Mouse (Mus musculus) embryonic facial prominence, embryonic 14.5 days (tissue): Measurements from ENCODE around the gene Wdsub1. TPM values are rescaled to one million over a fixed set of nuclear protein-coding genes. Genes with fewer than 3 reads are reported as not detected.

Source experiments
- ATAC-seq: fragments of 200-750 bp; cut with Nextera tagmentation; 2 replicates; pipeline ENCODE4 v1.8.0; 2017; ENCODE audit warnings: low read depth, moderate number of reproducible peaks, moderate TSS enrichment
- DNase-seq: peaks from one replicate; pipeline ENCODE4 v3.0.0-alpha.2; 2015; ENCODE audit warnings: low spot score
- H3K27ac ChIP-seq: fragments of 300-500 bp; sonication (generic); replicated peaks from 2 replicates; pipeline ENCODE4 v1.5.1; 2014; ENCODE audit warnings: low read depth, mild to moderate bottlenecking, low read length, moderate library complexity
- H3K27me3 ChIP-seq: fragments of 300-500 bp; sonication (generic); replicated peaks from 2 replicates; pipeline ENCODE4 v1.6.1; 2014; ENCODE audit warnings: low read length; ENCODE audit not compliant: control insufficient read depth, insufficient read depth
- H3K36me3 ChIP-seq: fragments of 300-500 bp; sonication (generic); 2 replicates; pipeline ENCODE4 v1.6.1; 2014; ENCODE audit warnings: low read length, mixed read lengths; ENCODE audit not compliant: control insufficient read depth, insufficient read depth
- H3K4me1 ChIP-seq: fragments of 300-500 bp; sonication (generic); 2 replicates; pipeline ENCODE4 v1.6.1; 2014; ENCODE audit warnings: antibody characterized with exemption, low read length; ENCODE audit not compliant: control insufficient read depth, insufficient read depth
- H3K4me2 ChIP-seq: fragments of 300-500 bp; sonication (generic); 2 replicates; pipeline ENCODE4 v1.6.1; 2014; ENCODE audit warnings: low read depth, mild to moderate bottlenecking, low read length, moderate library complexity, mixed read lengths
- H3K4me3 ChIP-seq: fragments of 300-500 bp; sonication (generic); 2 replicates; pipeline ENCODE4 v1.5.1; 2014; ENCODE audit warnings: low read depth, mild to moderate bottlenecking, low read length
- H3K9ac ChIP-seq: fragments of 300-500 bp; sonication (generic); 2 replicates; pipeline ENCODE4 v1.6.1; 2014; ENCODE audit warnings: low read depth, mild to moderate bottlenecking, low read length, moderate library complexity, mixed read lengths
- H3K9me3 ChIP-seq: fragments of 300-500 bp; sonication (generic); 2 replicates; pipeline ENCODE4 v1.6.1; 2016; ENCODE audit warnings: low read length; ENCODE audit not compliant: control insufficient read depth
- WGBS: fragments of 180-500 bp; shearing (Covaris S2); extraction: QIAGEN DNeasy Blood & Tissue Kit; methylation state at CpG from one replicate; pipeline ENCODE4 v1.1.7; 2014; 5-methylcytosine and 5-hydroxymethylcytosine counted together
- polyA plus RNA-seq: library from polyadenylated mRNA; unstranded; fragments of >200 nt; fragmentation: Nextera tagmentation; extraction: Ambion mirVana; gene quantifications from 2 replicates; pipeline ENCODE4 v1.2.1, GENCODE M21; 2014

Gene Wdsub1
- polyA plus RNA-seq, 1 experiment from 2014 or later = 29.1 TPM

- Histone ChIP-seq H3K27ac (no peak overlapping the region), H3K9me3 (no peaks in the 10 kb centered on the region), H3K4me1 (no peaks in the 10 kb centered on the region), H3K4me3 (no peak overlapping the region), H3K27me3 (no peaks in the 10 kb centered on the region), H3K36me3 (peaks cover 39% of the 10 kb centered on the region), H3K9ac (no peak overlapping the region), H3K4me2 (no peak overlapping the region)
- ATAC-seq (no peak), DNase-seq (no peak)
- WGBS = 70% methylated on average over 1 of the region's 1 CpGs
Measured at GRCm38 (mm10) chr2:59811247-59811646, 71.1 kb downstream of the Wdsub1 start.

DNA sequence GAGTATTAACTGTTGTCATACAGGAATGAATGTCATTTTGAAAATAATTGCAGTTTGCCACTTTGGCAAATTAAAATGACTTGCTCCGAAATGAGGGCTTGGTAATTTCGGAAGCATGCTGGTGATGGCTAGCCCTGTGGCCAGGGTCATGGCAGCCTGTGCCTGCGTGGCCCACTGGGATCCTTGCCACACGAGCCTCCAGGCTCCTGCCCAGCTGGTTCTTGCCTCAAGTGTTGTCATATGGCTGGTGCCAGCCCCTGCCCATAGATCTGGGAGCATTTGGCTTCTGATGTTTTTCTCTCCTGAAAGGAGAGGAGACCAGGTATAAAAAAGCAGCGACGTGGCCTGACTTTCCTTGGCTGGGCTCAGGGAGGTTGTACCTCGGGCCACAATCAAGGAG is 72.4 kb downstream of the Wdsub1 start:
- Histone ChIP-seq H3K27me3 (no peaks in the 10 kb centered on the region), H3K36me3 (peaks cover 37% of the 10 kb centered on the region), H3K27ac (no peak overlapping the region), H3K9ac (no peak overlapping the region), H3K4me3 (no peak overlapping the region), H3K4me1 (no peaks in the 10 kb centered on the region), H3K9me3 (no peaks in the 10 kb centered on the region), H3K4me2 (no peak overlapping the region)
- 84% methylated on average over 7 of the region's 7 CpGs for WGBS
- no peak for ATAC-seq
- no peak for DNase-seq

GRCm38 (mm10) chr2:59808608-59809007 is 73.8 kb downstream of the Wdsub1 start:
- H3K4me2 ChIP-seq = no peak overlapping the region
- no peak for DNase-seq
- no peak overlapping the region for H3K27ac ChIP-seq
- peaks cover 37% of the 10 kb centered on the region for H3K36me3 ChIP-seq
- no peak overlapping the region for H3K9ac ChIP-seq
- H3K9me3 ChIP-seq = no peaks in the 10 kb centered on the region
- no peaks in the 10 kb centered on the region for H3K27me3 ChIP-seq
- ATAC-seq = no peak
- H3K4me1 ChIP-seq = no peaks in the 10 kb centered on the region
- 89% methylated on average over 4 of the region's 4 CpGs for WGBS
- no peak overlapping the region for H3K4me3 ChIP-seq

- ATAC-seq (no peak), DNase-seq (no peak)
- H3K4me1 ChIP-seq = no peaks in the 10 kb centered on the region
- 65% methylated on average over 6 of the region's 6 CpGs for whole genome bisulfite sequencing
- no peaks in the 10 kb centered on the region for H3K27me3 ChIP-seq
- H3K4me2 ChIP-seq = no peak overlapping the region
- H3K36me3 ChIP-seq = peaks cover 36% of the 10 kb centered on the region
- H3K27ac ChIP-seq = no peak overlapping the region
- no peak overlapping the region for H3K9ac ChIP-seq
- H3K4me3 ChIP-seq = no peak overlapping the region
- H3K9me3 ChIP-seq = no peaks in the 10 kb centered on the region
Measured at GRCm38 (mm10) chr2:59806038-59806437, 76.4 kb downstream of the Wdsub1 start.

GRCm38 (mm10) chr2:59805595-59805994 is 76.8 kb downstream of the Wdsub1 start:
- ATAC-seq (no peak), DNase-seq (no peak)
- no peak overlapping the region for H3K9ac ChIP-seq
- no peaks in the 10 kb centered on the region for H3K4me1 ChIP-seq
- no peak overlapping the region for H3K27ac ChIP-seq
- peaks cover 40% of the 10 kb centered on the region for H3K36me3 ChIP-seq
- no peaks in the 10 kb centered on the region for H3K27me3 ChIP-seq
- H3K9me3 ChIP-seq = no peaks in the 10 kb centered on the region
- H3K4me3 ChIP-seq = no peak overlapping the region
- 53% methylated on average over 2 of the region's 2 CpGs for WGBS
- H3K4me2 ChIP-seq = no peak overlapping the region

GRCm38 (mm10) chr2:59802722-59803387 is 79.5 kb downstream of the Wdsub1 start:
- ATAC-seq (no peak), DNase-seq (no peak)
- no peak overlapping the region for H3K4me3 ChIP-seq
- H3K36me3 ChIP-seq = peaks cover 43% of the 10 kb centered on the region
- H3K9me3 ChIP-seq = no peaks in the 10 kb centered on the region
- H3K27ac ChIP-seq = no peak overlapping the region
- H3K9ac ChIP-seq = no peak overlapping the region
- WGBS = 78% methylated on average over 8 of the region's 8 CpGs
- no peaks in the 10 kb centered on the region for H3K4me1 ChIP-seq
- H3K27me3 ChIP-seq = no peaks in the 10 kb centered on the region
- no peak overlapping the region for H3K4me2 ChIP-seq
